Mouse (Mus musculus) retina, adult 2 months (tissue): ENCODE data around the gene Pxdn.

ENCODE experiments used
- DNase-seq: peaks from one replicate; pipeline ENCODE4 v3.0.0-alpha.2; 2012; ENCODE audit warnings: low read depth, low spot score

Gene Pxdn

GRCm38 (mm10) chr12:30023491-30023890 is 86.1 kb downstream of the Pxdn start:
- DNase-seq = no peak

- no peak for DNase-seq
Measured at GRCm38 (mm10) chr12:30024264-30024825, 86.9 kb downstream of the Pxdn start.

- no peak for DNase-seq
Measured at GRCm38 (mm10) chr12:30027721-30028340, 90.4 kb downstream of the Pxdn start.

GRCm38 (mm10) chr12:30029111-30029510 is 91.7 kb downstream of the Pxdn start:
- no peak for DNase-seq

GRCm38 (mm10) chr12:30030571-30030970 is 93.2 kb downstream of the Pxdn start:
- DNase-seq = no peak

GRCm38 (mm10) chr12:30034681-30035080 is 97.3 kb downstream of the Pxdn start:
- no peak for DNase-seq

GRCm38 (mm10) chr12:30035406-30035805 is 98.0 kb downstream of the Pxdn start:
- no peak for DNase-seq

GRCm38 (mm10) chr12:30035841-30036568 is 98.6 kb downstream of the Pxdn start:
- DNase-seq = no peak

- DNase-seq = no peak
Measured at GRCm38 (mm10) chr12:30036569-30037055, 99.2 kb downstream of the Pxdn start.

- peak; percentile 15 for DNase-seq
Measured at GRCm38 (mm10) chr12:30039565-30039964, 102.2 kb downstream of the Pxdn start.

GRCm38 (mm10) chr12:30040150-30040549 is 102.7 kb downstream of the Pxdn start:
- DNase-seq = peak; percentile 13

- no peak for DNase-seq
Measured at GRCm38 (mm10) chr12:30048848-30049247, 111.4 kb downstream of the Pxdn start.

- DNase-seq = no peak
Measured at GRCm38 (mm10) chr12:30049818-30050217, 112.4 kb downstream of the Pxdn start.

GRCm38 (mm10) chr12:30050235-30050634 is 112.8 kb downstream of the Pxdn start:
- peak; percentile 58 for DNase-seq

GRCm38 (mm10) chr12:30054761-30055540 is 117.5 kb downstream of the Pxdn start:
- no peak for DNase-seq

- no peak for DNase-seq
Measured at GRCm38 (mm10) chr12:30058044-30058443, 120.6 kb downstream of the Pxdn start.

- DNase-seq = no peak
Measured at GRCm38 (mm10) chr12:30061503-30062117, 124.2 kb downstream of the Pxdn start.

GRCm38 (mm10) chr12:30062118-30062505 is 124.7 kb downstream of the Pxdn start:
- no peak for DNase-seq
